Mouse (Mus musculus): ENCODE data around the gene Pla2g5. TPM values are rescaled to one million over a fixed set of nuclear protein-coding genes. Genes with fewer than 3 reads are reported as not detected.
A peak's percentile ranks its signal among the peaks of the same experiment; 100 is the strongest.
"Not testable (repeated sequence)": the region's sequence is repeated elsewhere in the genome, so short reads cannot be mapped to it uniquely, and the experiment has no call there.

The Pla2g5 gene
- polyA plus RNA-seq, 1 experiment from 2014 or later: 0.28 TPM

- no peaks in the 10 kb centered on the region for H3K9me3 ChIP-seq
- no peaks in the 10 kb centered on the region for H3K36me3 ChIP-seq
- 84% methylated on average over 9 of the region's 9 CpGs for WGBS
- no peak overlapping the region for H3K27ac ChIP-seq (replicated peaks)
- no peak overlapping the region for H3K4me3 ChIP-seq
- ATAC-seq (ENCODE audit: low read depth): no peak
- no peak overlapping the region for H3K4me2 ChIP-seq
- peaks cover 11% of the 10 kb centered on the region; the same call in 1 of the 2 replicates for H3K4me1 ChIP-seq (replicated peaks)
- H3K9ac ChIP-seq: no peak overlapping the region
- no peaks in the 10 kb centered on the region for H3K27me3 ChIP-seq
Observed at GRCm38 (mm10) chr4:138855092-138855632, 8.1 kb downstream of the Pla2g5 start.

- H3K4me2 ChIP-seq: no peak overlapping the region
- no peaks in the 10 kb centered on the region for H3K36me3 ChIP-seq
- ATAC-seq (ENCODE audit: low read depth): no peak
- no peak overlapping the region for H3K4me3 ChIP-seq
- H3K9ac ChIP-seq: no peak overlapping the region
- H3K4me1 ChIP-seq (replicated peaks): no peaks in the 10 kb centered on the region
- 70% methylated on average over 6 of the region's 6 CpGs for WGBS
- no peaks in the 10 kb centered on the region for H3K27me3 ChIP-seq
- no peaks in the 10 kb centered on the region for H3K9me3 ChIP-seq
- H3K27ac ChIP-seq (replicated peaks): no peak overlapping the region
Observed at GRCm38 (mm10) chr4:138852961-138853360, 10.3 kb downstream of the Pla2g5 start.

- H3K9me3 ChIP-seq: no peaks in the 10 kb centered on the region
- H3K27ac ChIP-seq (replicated peaks): no peak overlapping the region
- no peak overlapping the region for H3K4me3 ChIP-seq
- ATAC-seq (ENCODE audit: low read depth): peak; percentile 63; the same call in 1 of the 2 replicates
- H3K36me3 ChIP-seq: no peaks in the 10 kb centered on the region
- H3K27me3 ChIP-seq: no peaks in the 10 kb centered on the region
- H3K9ac ChIP-seq: no peak overlapping the region
- WGBS: 3% methylated on average over 4 of the region's 4 CpGs
- no peak overlapping the region for H3K4me2 ChIP-seq
- no peaks in the 10 kb centered on the region for H3K4me1 ChIP-seq (replicated peaks)
Observed at GRCm38 (mm10) chr4:138851463-138851862, 11.8 kb downstream of the Pla2g5 start.

GRCm38 (mm10) chr4:138841386-138841785 is 21.9 kb downstream of the Pla2g5 start:
- Histone ChIP-seq H3K4me1 (replicated peaks) (no peaks in the 10 kb centered on the region), H3K9ac (no peak overlapping the region), H3K27ac (replicated peaks) (no peak overlapping the region), H3K4me2 (no peak overlapping the region), H3K9me3 (peaks cover 23% of the 10 kb centered on the region), H3K36me3 (no peaks in the 10 kb centered on the region), H3K27me3 (no peaks in the 10 kb centered on the region), H3K4me3 (no peak overlapping the region)
- WGBS: 83% methylated on average over 7 of the region's 7 CpGs
- ATAC-seq (ENCODE audit: low read depth): no peak

- H3K4me3 ChIP-seq: no peak overlapping the region
- no peak overlapping the region for H3K4me2 ChIP-seq
- H3K4me1 ChIP-seq (replicated peaks): no peaks in the 10 kb centered on the region
- no peaks in the 10 kb centered on the region for H3K36me3 ChIP-seq
- no peak overlapping the region for H3K9ac ChIP-seq
- H3K27ac ChIP-seq (replicated peaks): no peak overlapping the region
- H3K27me3 ChIP-seq: no peaks in the 10 kb centered on the region
- 83% methylated on average over 8 of the region's 8 CpGs for WGBS
- ATAC-seq (ENCODE audit: low read depth): no peak
- H3K9me3 ChIP-seq: peaks cover 23% of the 10 kb centered on the region
Observed at GRCm38 (mm10) chr4:138840726-138841125, 22.6 kb downstream of the Pla2g5 start.

- no peaks in the 10 kb centered on the region for H3K4me1 ChIP-seq (replicated peaks)
- H3K9ac ChIP-seq: no peak overlapping the region
- H3K4me3 ChIP-seq: no peak overlapping the region
- no peak overlapping the region for H3K27ac ChIP-seq (replicated peaks)
- H3K27me3 ChIP-seq: no peaks in the 10 kb centered on the region
- peaks cover 18% of the 10 kb centered on the region for H3K9me3 ChIP-seq
- no peaks in the 10 kb centered on the region for H3K36me3 ChIP-seq
- ATAC-seq (ENCODE audit: low read depth): no peak
- H3K4me2 ChIP-seq: no peak overlapping the region
- 85% methylated on average over 6 of the region's 6 CpGs for WGBS
Observed at GRCm38 (mm10) chr4:138839806-138840205, 23.5 kb downstream of the Pla2g5 start.

- ATAC-seq (ENCODE audit: low read depth): no peak
- Histone ChIP-seq H3K36me3 (no peaks in the 10 kb centered on the region), H3K27ac (replicated peaks) (no peak overlapping the region), H3K9ac (no peak overlapping the region), H3K4me1 (replicated peaks) (peaks cover 12% of the 10 kb centered on the region), H3K4me3 (no peak overlapping the region), H3K9me3 (no peaks in the 10 kb centered on the region; the same call in 1 of the 2 replicates), H3K4me2 (no peak overlapping the region), H3K27me3 (peaks cover under 1% of the 10 kb centered on the region; the same call in 1 of the 2 replicates)
- whole genome bisulfite sequencing: 73% methylated on average over 11 of the region's 11 CpGs
Observed at GRCm38 (mm10) chr4:138827147-138827546, 36.1 kb downstream of the Pla2g5 start.

GRCm38 (mm10) chr4:138825751-138826567 is 37.3 kb downstream of the Pla2g5 start:
- Histone ChIP-seq H3K36me3 (no peaks in the 10 kb centered on the region), H3K9me3 (no peaks in the 10 kb centered on the region; the same call in 1 of the 2 replicates), H3K4me3 (no peak overlapping the region), H3K4me2 (no peak overlapping the region), H3K27ac (replicated peaks) (no peak overlapping the region), H3K9ac (no peak overlapping the region), H3K27me3 (no peaks in the 10 kb centered on the region), H3K4me1 (replicated peaks) (peaks cover 12% of the 10 kb centered on the region)
- ATAC-seq (ENCODE audit: low read depth): no peak
- WGBS: 46% methylated on average over 18 of the region's 18 CpGs

GRCm38 (mm10) chr4:138824660-138825059 is 38.6 kb downstream of the Pla2g5 start:
- no peak for ATAC-seq (ENCODE audit: low read depth)
- H3K4me2 ChIP-seq: no peak overlapping the region
- H3K4me3 ChIP-seq: no peak overlapping the region
- H3K4me1 ChIP-seq (replicated peaks): peaks cover 5% of the 10 kb centered on the region; the same call in 1 of the 2 replicates
- WGBS: 83% methylated on average over 2 of the region's 2 CpGs
- no peaks in the 10 kb centered on the region; the same call in 1 of the 2 replicates for H3K9me3 ChIP-seq
- H3K36me3 ChIP-seq: no peaks in the 10 kb centered on the region
- no peak overlapping the region for H3K9ac ChIP-seq
- H3K27ac ChIP-seq (replicated peaks): no peak overlapping the region
- H3K27me3 ChIP-seq: no peaks in the 10 kb centered on the region

- H3K36me3 ChIP-seq; H3K4me3 ChIP-seq; H3K27me3 ChIP-seq; H3K9ac ChIP-seq; H3K9me3 ChIP-seq; ATAC-seq (ENCODE audit: low read depth); H3K27ac ChIP-seq (replicated peaks); H3K4me1 ChIP-seq (replicated peaks); H3K4me2 ChIP-seq: not testable (repeated sequence)
- 88% methylated on average over 2 of the region's 2 CpGs for WGBS
Observed at GRCm38 (mm10) chr4:138824161-138824560, 39.1 kb downstream of the Pla2g5 start.

- H3K9me3 ChIP-seq: no peaks in the 10 kb centered on the region; the same call in 1 of the 2 replicates
- no peaks in the 10 kb centered on the region for H3K27me3 ChIP-seq
- no peak overlapping the region for H3K4me2 ChIP-seq
- H3K9ac ChIP-seq: no peak overlapping the region
- H3K4me1 ChIP-seq (replicated peaks): peaks cover 3% of the 10 kb centered on the region; the same call in 1 of the 2 replicates
- ATAC-seq (ENCODE audit: low read depth): no peak
- WGBS: 86% methylated on average over 2 of the region's 2 CpGs
- H3K27ac ChIP-seq (replicated peaks): no peak overlapping the region
- H3K4me3 ChIP-seq: no peak overlapping the region
- H3K36me3 ChIP-seq: no peaks in the 10 kb centered on the region
Observed at GRCm38 (mm10) chr4:138821036-138821435, 42.2 kb downstream of the Pla2g5 start.

GRCm38 (mm10) chr4:138819101-138819500 is 44.2 kb downstream of the Pla2g5 start:
- no peak overlapping the region for H3K27ac ChIP-seq (replicated peaks)
- no peaks in the 10 kb centered on the region for H3K36me3 ChIP-seq
- H3K9ac ChIP-seq: no peak overlapping the region
- ATAC-seq (ENCODE audit: low read depth): no peak
- no peak overlapping the region for H3K4me3 ChIP-seq
- no peaks in the 10 kb centered on the region; the same call in 1 of the 2 replicates for H3K9me3 ChIP-seq
- no peaks in the 10 kb centered on the region for H3K27me3 ChIP-seq
- 57% methylated on average over 8 of the region's 8 CpGs for WGBS
- H3K4me2 ChIP-seq: no peak overlapping the region
- H3K4me1 ChIP-seq (replicated peaks): no peaks in the 10 kb centered on the region
